Mouse (Mus musculus) heart, embryonic 16.5 days (tissue): ENCODE data around the gene Arhgap32. TPM values are rescaled to one million over a fixed set of nuclear protein-coding genes. Genes with fewer than 3 reads are reported as not detected.

ENCODE experiments used
- microRNA-seq: library from miRNA; unstranded; fragments of <30 nt; microRNA quantifications from one replicate; pipeline ENCODE4, GENCODE M21; 2017
- polyA plus RNA-seq: library from polyadenylated mRNA; unstranded; fragments of >200 nt; fragmentation: Nextera tagmentation; extraction: Ambion mirVana; gene quantifications from 2 replicates; pipeline ENCODE4 v1.2.1, GENCODE M21; 2015

The Arhgap32 gene
- polyA plus RNA-seq, 1 experiment from 2014 or later = 2.8 TPM

Small RNA genes lying within 50 kb of the gene (microRNA-seq; reads per million reads assigned to microRNA genes)
- gene Gm44453 = not detected

Other genes with a start within 250 kb of the Arhgap32 start
- gene Barx2, start 202.7 kb upstream of the Arhgap32 start, polyA plus RNA-seq = not detected in 2 replicates
- 29.6 and 30.1 TPM in 2 replicates for gene Kcnj5, start 228.2 kb downstream of the Arhgap32 start, polyA plus RNA-seq